Mouse (Mus musculus) G1E (cell line): Measurements from ENCODE around the gene Top3b. TPM values are rescaled to one million over a fixed set of nuclear protein-coding genes. Genes with fewer than 3 reads are reported as not detected.

ENCODE experiments used
- ATAC-seq: 2 replicates; pipeline ENCODE4 v1.8.0; 2016; ENCODE audit warnings: mild to moderate bottlenecking; ENCODE audit not compliant: insufficient number of reproducible peaks, poor library complexity, low FRiP score, severe bottlenecking; ENCODE audit errors: extremely low read depth
- DNase-seq: peaks from one replicate; pipeline ENCODE4 v3.0.0; 2012; ENCODE audit warnings: low spot score
- H3K27me3 ChIP-seq: 2 replicates; pipeline ENCODE4 v1.6.1; 2012; ENCODE audit warnings: mild to moderate bottlenecking, low read length, inconsistent platforms; ENCODE audit not compliant: insufficient read depth
- H3K36me3 ChIP-seq: replicated peaks from 2 replicates; pipeline ENCODE3; 2012; ENCODE audit warnings: mild to moderate bottlenecking, inconsistent platforms
- H3K4me1 ChIP-seq: 2 replicates; pipeline ENCODE4 v1.6.1; 2012; ENCODE audit warnings: low read depth, low read length, inconsistent platforms, mixed read lengths; ENCODE audit not compliant: insufficient read depth
- H3K4me3 ChIP-seq: 2 replicates; pipeline ENCODE4 v1.5.1; 2012; ENCODE audit warnings: low read depth, mild to moderate bottlenecking, inconsistent platforms, low read length, moderate library complexity, mixed read lengths
- H3K9me3 ChIP-seq: replicated peaks from 2 replicates; pipeline ENCODE4 v1.6.1; 2012; ENCODE audit warnings: inconsistent platforms
- CTCF ChIP-seq: IDR thresholded peaks from 2 replicates; pipeline ENCODE4 v1.5.1; 2012; ENCODE audit warnings: low read depth, low read length, inconsistent platforms, mixed read lengths
- GATA1 ChIP-seq: IDR thresholded peaks from 2 replicates; pipeline ENCODE4 v1.6.1; 2012; ENCODE audit warnings: borderline replicate concordance, low read length, inconsistent platforms, mixed read lengths
- GATA2 ChIP-seq: IDR thresholded peaks from 2 replicates; pipeline ENCODE4 v1.6.1; 2012; ENCODE audit warnings: low read depth, low read length, inconsistent platforms, borderline replicate concordance
- POLR2AphosphoS5 ChIP-seq: IDR thresholded peaks from 2 replicates; pipeline ENCODE4 v1.6.1; 2012; ENCODE audit warnings: low read depth, low read length, inconsistent platforms; ENCODE audit not compliant: insufficient replicate concordance
- TAL1 ChIP-seq: conservative IDR thresholded peaks from 2 replicates; pipeline ENCODE4 v1.6.1; 2012; ENCODE audit warnings: low read depth, low read length, inconsistent platforms, mixed read lengths
- polyA plus RNA-seq: library from polyadenylated mRNA; stranded (reverse); fragments of >175 nt; gene quantifications from 2 replicates; pipeline ENCODE4 v1.2.3, GENCODE M21; 2012
- total RNA-seq, 2 experiments: library from RNA; stranded (forward) in 1 of 2; stranded (reverse) in 1 of 2; fragments of 200-1000 nt in 1 of 2; fragments of >200 nt in 1 of 2; fragmentation: Nextera tagmentation in 1 of 2; gene quantifications; 2 replicates each; pipeline ENCODE4 v1.2.3; 2014 to 2017

Gene Top3b
- total RNA-seq (2014; fragmentation: Nextera tagmentation) (59.7 and 96.6 TPM in 2 replicates), total RNA-seq (2017) (59.1 and 72.8 TPM in 2 replicates), polyA plus RNA-seq (24.2 and 24.7 TPM in 2 replicates)

- Histone ChIP-seq H3K27me3 (no peaks in the 10 kb centered on the region), H3K9me3 (no peaks in the 10 kb centered on the region), H3K4me1 (peaks cover 30% of the 10 kb centered on the region), H3K4me3 (peak within 1 kb of the TSS; percentile 78), H3K36me3 (peaks cover 27% of the 10 kb centered on the region)
- ATAC-seq (peak; percentile 96), DNase-seq (peak; percentile 88)
- TF ChIP-seq POLR2AphosphoS5 (no peak), TAL1 (peak; percentile 26)
These were observed at the start of gene Top3b, which contains the start of gene Vpreb1 for GRCm38 (mm10) chr16:16870617-16871331. Gene Top3b, plus strand, starts transcription at chr16:16870736. Gene Vpreb1, minus strand, starts transcription at chr16:16870843.

- TF ChIP-seq CTCF = no peak
- Histone ChIP-seq H3K36me3 (no peaks in the 10 kb centered on the region), H3K27me3 (peaks cover 7% of the 10 kb centered on the region), H3K9me3 (no peaks in the 10 kb centered on the region), H3K4me1 (peaks cover 8% of the 10 kb centered on the region), H3K4me3 (no peak overlapping the region)
- ATAC-seq (no peak), DNase-seq (no peak)
These were observed 45.1 kb upstream of the Top3b start for GRCm38 (mm10) chr16:16825476-16825875.

GRCm38 (mm10) chr16:16826223-16826622, 44.3 kb upstream of the Top3b start:
- TF ChIP-seq TAL1 = no peak
- no peak for TF ChIP-seq GATA1
- TF ChIP-seq POLR2AphosphoS5 = no peak
- no peak for TF ChIP-seq GATA2
- no peak for TF ChIP-seq CTCF
- H3K9me3 ChIP-seq = no peaks in the 10 kb centered on the region
- H3K4me3 ChIP-seq = no peak overlapping the region
- ATAC-seq (no peak), DNase-seq (no peak)
- H3K27me3 ChIP-seq = peaks cover 7% of the 10 kb centered on the region
- no peaks in the 10 kb centered on the region for H3K36me3 ChIP-seq
- H3K4me1 ChIP-seq = peaks cover 8% of the 10 kb centered on the region

GRCm38 (mm10) chr16:16828757-16829615, 41.5 kb upstream of the Top3b start, which contains the start of gene Spag6l:
Gene Spag6l, minus strand, starts transcription at chr16:16829456.
- DNase-seq (no peak), ATAC-seq (no peak; the same call in 1 of the 2 replicates)
- peaks cover 7% of the 10 kb centered on the region for H3K27me3 ChIP-seq
- peaks cover 8% of the 10 kb centered on the region for H3K4me1 ChIP-seq
- H3K9me3 ChIP-seq = no peaks in the 10 kb centered on the region
- H3K4me3 ChIP-seq = peak within 1 kb of the TSS; percentile 54; the same call in 1 of the 2 replicates
- no peak for TF ChIP-seq TAL1
- TF ChIP-seq GATA2 = no peak
- TF ChIP-seq CTCF = no peak
- TF ChIP-seq GATA1 = no peak
- no peak for TF ChIP-seq POLR2AphosphoS5
- H3K36me3 ChIP-seq = no peaks in the 10 kb centered on the region

GRCm38 (mm10) chr16:16829671-16830070, 40.9 kb upstream of the Top3b start:
- H3K4me1 ChIP-seq = peaks cover 8% of the 10 kb centered on the region
- TF ChIP-seq GATA2 (no peak), TAL1 (no peak), POLR2AphosphoS5 (no peak), CTCF (no peak), GATA1 (no peak)
- peaks cover 7% of the 10 kb centered on the region for H3K27me3 ChIP-seq
- no peak for DNase-seq
- ATAC-seq = no peak
- H3K36me3 ChIP-seq = no peaks in the 10 kb centered on the region
- H3K4me3 ChIP-seq = no peak overlapping the region
- no peaks in the 10 kb centered on the region for H3K9me3 ChIP-seq

GRCm38 (mm10) chr16:16849196-16849595, 21.3 kb upstream of the Top3b start:
- TF ChIP-seq CTCF (no peak), GATA1 (no peak), POLR2AphosphoS5 (no peak), TAL1 (no peak), GATA2 (no peak)

More at GRCm38 (mm10) chr16:16849196-16849595, 21.3 kb upstream of the Top3b start:
- Histone ChIP-seq H3K4me3 (no peak overlapping the region), H3K4me1 (no peaks in the 10 kb centered on the region), H3K27me3 (peaks cover 10% of the 10 kb centered on the region), H3K36me3 (no peaks in the 10 kb centered on the region), H3K9me3 (no peaks in the 10 kb centered on the region)
- ATAC-seq = no peak
- DNase-seq = no peak
